Mouse (Mus musculus) intestine, embryonic 14.5 days (tissue): Measurements from ENCODE around the gene Flrt3. TPM values are rescaled to one million over a fixed set of nuclear protein-coding genes. Genes with fewer than 3 reads are reported as not detected.

ENCODE experiments used
- ATAC-seq: fragments of 200-750 bp; cut with Nextera tagmentation; replicated peaks from 2 replicates; pipeline ENCODE4 v1.8.0; 2017; ENCODE audit warnings: low read depth, moderate number of reproducible peaks, moderate TSS enrichment, moderate library complexity; ENCODE audit not compliant: low FRiP score, low TSS enrichment
- DNase-seq: peaks from one replicate; pipeline ENCODE4 v3.0.0-alpha.2; 2018; ENCODE audit warnings: low spot score
- H3K27ac ChIP-seq: fragments of 300-500 bp; sonication (generic); 2 replicates; pipeline ENCODE4 v1.5.1; 2014; ENCODE audit warnings: low read depth, mild to moderate bottlenecking, control low read depth
- H3K27me3 ChIP-seq: fragments of 300-500 bp; sonication (generic); replicated peaks from 2 replicates; pipeline ENCODE4 v1.6.1; 2014; ENCODE audit warnings: low read length, control low read depth; ENCODE audit not compliant: control insufficient read depth, insufficient read depth
- H3K36me3 ChIP-seq: fragments of 300-500 bp; sonication (generic); 2 replicates; pipeline ENCODE4 v1.6.1; 2014; ENCODE audit warnings: low read length, control low read depth; ENCODE audit not compliant: control insufficient read depth, insufficient read depth
- H3K4me1 ChIP-seq: fragments of 300-500 bp; sonication (generic); replicated peaks from 2 replicates; pipeline ENCODE4 v1.6.1; 2014; ENCODE audit warnings: low read length, control low read depth, mixed read lengths; ENCODE audit not compliant: control insufficient read depth, insufficient read depth
- H3K4me2 ChIP-seq: fragments of 300-500 bp; sonication (generic); 2 replicates; pipeline ENCODE4 v1.6.1; 2014; ENCODE audit warnings: low read length
- H3K4me3 ChIP-seq: fragments of 300-500 bp; sonication (generic); 2 replicates; pipeline ENCODE4 v1.5.1; 2014; ENCODE audit warnings: low read depth, low read length, control low read depth, mixed read lengths
- H3K9ac ChIP-seq: fragments of 300-500 bp; sonication (generic); 2 replicates; pipeline ENCODE4 v1.6.1; 2014; ENCODE audit warnings: mild to moderate bottlenecking, low read length
- H3K9me3 ChIP-seq: fragments of 300-500 bp; sonication (generic); 2 replicates; pipeline ENCODE4 v1.6.1; 2016; ENCODE audit warnings: low read length, control low read depth; ENCODE audit not compliant: control insufficient read depth
- WGBS: fragments of 180-500 bp; shearing (Covaris S2); extraction: QIAGEN DNeasy Blood & Tissue Kit; methylation state at CpG from one replicate; pipeline ENCODE4 v1.1.7; 2014; 5-methylcytosine and 5-hydroxymethylcytosine counted together
- polyA plus RNA-seq: library from polyadenylated mRNA; unstranded; fragments of >200 nt; fragmentation: Nextera tagmentation; extraction: Ambion mirVana; gene quantifications from 2 replicates; pipeline ENCODE4 v1.2.1, GENCODE M21; 2014

Gene Flrt3
- polyA plus RNA-seq, 1 experiment from 2014 or later, result 34.3 TPM

DNA sequence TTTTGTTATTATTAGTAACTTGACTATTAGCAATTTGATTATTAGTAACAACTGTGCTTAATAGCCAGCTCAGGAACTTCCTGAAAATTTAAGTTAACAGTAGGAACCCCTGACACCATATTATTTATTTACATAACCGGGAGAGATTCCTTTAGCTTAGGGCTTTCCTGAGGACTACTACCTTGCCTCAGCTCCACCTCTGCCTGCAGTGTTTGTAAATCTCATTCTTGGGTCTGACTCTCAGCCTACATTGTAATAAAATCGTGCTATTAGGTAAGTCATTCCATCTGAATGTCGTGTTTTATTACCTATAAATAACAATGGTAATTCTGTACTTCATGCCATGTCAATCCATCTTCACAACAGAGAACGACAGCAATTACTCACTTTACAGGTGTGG lies 21.2 kb upstream of the Flrt3 start:
- no peak overlapping the region for H3K9ac ChIP-seq
- no peaks in the 10 kb centered on the region for H3K27me3 ChIP-seq
- no peaks in the 10 kb centered on the region for H3K36me3 ChIP-seq
- no peak overlapping the region for H3K27ac ChIP-seq
- no peak overlapping the region for H3K4me2 ChIP-seq
- H3K4me1 ChIP-seq, result no peaks in the 10 kb centered on the region
- no peak for ATAC-seq
- WGBS, result 43% methylated on average over 4 of the region's 4 CpGs
- no peak for DNase-seq
- H3K9me3 ChIP-seq, result no peaks in the 10 kb centered on the region
- H3K4me3 ChIP-seq, result no peak overlapping the region

DNA sequence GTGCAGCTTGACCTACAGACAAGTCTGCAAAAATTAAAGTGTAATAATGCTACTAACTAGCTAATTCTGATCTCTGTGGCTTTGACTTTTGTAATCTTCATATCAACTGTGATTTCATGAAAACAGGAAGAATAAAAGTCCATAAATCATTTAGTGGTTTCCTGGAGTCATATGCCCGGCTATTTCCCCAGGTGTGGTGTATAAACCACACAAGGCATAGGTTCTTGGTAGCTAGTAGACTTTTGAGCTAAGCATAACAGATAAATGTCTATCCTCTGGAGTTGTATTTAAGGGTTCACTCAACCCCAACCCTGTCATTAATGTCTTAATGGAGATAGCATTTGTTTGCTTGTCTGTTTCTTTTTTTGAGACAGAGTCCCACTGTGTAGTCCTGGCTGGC lies 20.1 kb upstream of the Flrt3 start:
- Histone ChIP-seq H3K4me2 (no peak overlapping the region), H3K9me3 (no peaks in the 10 kb centered on the region), H3K9ac (no peak overlapping the region), H3K27me3 (no peaks in the 10 kb centered on the region), H3K27ac (no peak overlapping the region), H3K4me3 (no peak overlapping the region), H3K36me3 (no peaks in the 10 kb centered on the region), H3K4me1 (no peaks in the 10 kb centered on the region)
- 72% methylated on average over 1 of the region's 1 CpGs for WGBS
- ATAC-seq (no peak), DNase-seq (no peak)

DNA sequence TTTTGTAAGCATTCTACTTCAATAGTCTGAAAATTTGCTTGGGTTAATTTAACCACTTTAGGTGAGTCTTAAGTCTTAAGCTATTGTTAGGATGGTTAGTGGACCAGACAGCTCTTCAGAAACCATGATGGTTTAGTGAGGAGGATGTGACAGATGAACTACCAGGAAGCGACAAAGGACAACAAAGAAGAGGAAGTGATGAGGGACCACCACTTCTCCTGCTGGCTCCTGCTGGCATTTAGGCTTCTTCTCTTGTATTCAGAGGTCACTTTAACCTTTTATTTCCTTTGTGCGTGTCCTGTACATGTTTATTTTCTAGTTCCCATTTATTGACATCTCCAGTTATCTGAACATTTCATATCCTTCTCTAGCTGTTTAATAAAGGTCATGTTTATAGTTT lies 19.6 kb upstream of the Flrt3 start:
- Histone ChIP-seq H3K4me2 (no peak overlapping the region), H3K4me1 (no peaks in the 10 kb centered on the region), H3K27ac (no peak overlapping the region), H3K9ac (no peak overlapping the region), H3K4me3 (no peak overlapping the region), H3K27me3 (no peaks in the 10 kb centered on the region), H3K9me3 (no peaks in the 10 kb centered on the region), H3K36me3 (no peaks in the 10 kb centered on the region)
- 88% methylated on average over 2 of the region's 2 CpGs for WGBS
- ATAC-seq (no peak), DNase-seq (no peak)

DNA sequence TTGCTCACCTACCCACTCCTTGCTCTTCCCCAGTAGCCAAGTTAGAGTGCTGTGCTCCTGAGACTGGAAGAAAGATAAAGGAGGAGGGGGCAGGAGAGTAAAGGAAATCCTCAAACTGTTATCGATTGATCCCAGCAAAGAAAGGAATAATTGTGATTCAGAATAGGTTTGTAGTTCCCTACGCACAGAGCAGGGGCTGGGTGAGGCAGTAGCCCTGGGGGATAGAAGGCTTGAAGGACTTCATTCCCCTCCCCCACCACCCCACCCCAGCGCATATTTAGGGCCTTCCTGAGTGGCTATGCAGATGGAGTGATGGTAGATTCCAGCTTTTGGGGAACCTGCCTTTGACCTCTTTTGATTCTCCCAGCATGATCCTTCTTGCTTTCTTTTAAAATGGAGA lies 5.5 kb upstream of the Flrt3 start:
- Histone ChIP-seq H3K4me3 (no peak overlapping the region), H3K27me3 (no peaks in the 10 kb centered on the region), H3K4me2 (no peak overlapping the region), H3K9me3 (no peaks in the 10 kb centered on the region), H3K36me3 (no peaks in the 10 kb centered on the region), H3K9ac (no peak overlapping the region), H3K4me1 (no peaks in the 10 kb centered on the region), H3K27ac (no peak overlapping the region)
- 45% methylated on average over 3 of the region's 3 CpGs for WGBS
- no peak for ATAC-seq
- DNase-seq, result no peak

DNA sequence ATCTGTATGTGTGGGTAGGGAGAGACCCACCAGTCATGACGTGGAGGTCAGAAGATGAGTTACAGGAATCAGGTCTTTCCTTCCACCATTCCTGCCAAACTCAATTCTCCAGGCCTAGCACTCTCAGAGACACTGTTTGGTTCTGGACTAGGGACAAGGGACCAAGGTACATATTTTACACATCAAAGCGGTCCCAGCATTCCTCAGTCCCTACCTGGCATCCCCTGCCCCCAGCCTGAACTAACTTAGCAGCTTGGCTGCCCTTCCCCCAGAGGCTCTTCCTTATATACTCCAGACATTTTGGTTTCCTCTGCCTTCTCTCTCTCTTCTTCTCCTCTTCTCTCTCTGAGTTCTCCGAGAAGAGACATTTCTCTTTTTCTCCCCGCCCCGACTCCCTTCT lies 2.2 kb upstream of the Flrt3 start:
- no peak overlapping the region for H3K9ac ChIP-seq
- DNase-seq (no peak), ATAC-seq (no peak)
- H3K4me3 ChIP-seq, result no peak overlapping the region
- no peak overlapping the region for H3K27ac ChIP-seq
- 86% methylated on average over 5 of the region's 5 CpGs for WGBS
- no peaks in the 10 kb centered on the region for H3K36me3 ChIP-seq
- no peaks in the 10 kb centered on the region for H3K27me3 ChIP-seq
- H3K9me3 ChIP-seq, result no peaks in the 10 kb centered on the region
- H3K4me2 ChIP-seq, result no peak overlapping the region
- H3K4me1 ChIP-seq, result no peaks in the 10 kb centered on the region

DNA sequence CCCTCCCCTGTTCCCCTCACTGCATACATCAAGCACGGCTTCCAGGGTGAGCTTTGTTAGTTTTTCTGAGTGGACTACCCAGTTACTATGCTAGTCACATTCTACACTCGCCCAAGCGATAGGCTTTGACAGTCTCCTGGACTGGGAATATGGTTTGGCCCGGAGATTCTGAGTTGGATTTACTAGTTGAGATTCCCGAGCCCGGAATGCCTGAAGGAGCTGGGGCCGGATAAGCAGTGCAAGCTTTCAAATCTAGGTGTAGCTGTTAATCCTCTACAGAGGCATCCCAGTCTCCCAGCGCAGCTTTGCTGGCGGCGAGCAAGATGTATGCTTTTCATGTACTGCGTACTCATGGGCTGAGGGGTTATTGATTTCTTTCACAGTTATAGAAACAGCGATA lies 812 bp downstream of the Flrt3 start:
- WGBS, result under 1% methylated on average over 12 of the region's 12 CpGs
- Histone ChIP-seq H3K36me3 (no peaks in the 10 kb centered on the region), H3K9me3 (no peaks in the 10 kb centered on the region), H3K27me3 (no peaks in the 10 kb centered on the region), H3K4me1 (0 out of 2 replicates have a peak, but pooled peaks cover 7% of the 10 kb centered on the region), H3K4me3 (peak overlapping the region; percentile 77), H3K4me2 (peak overlapping the region; percentile 62), H3K27ac (peak overlapping the region; percentile 88), H3K9ac (peak overlapping the region; percentile 83)
- ATAC-seq, result peak; percentile 41; the same call in 1 of the 2 replicates
- DNase-seq, result peak; percentile 84

DNA sequence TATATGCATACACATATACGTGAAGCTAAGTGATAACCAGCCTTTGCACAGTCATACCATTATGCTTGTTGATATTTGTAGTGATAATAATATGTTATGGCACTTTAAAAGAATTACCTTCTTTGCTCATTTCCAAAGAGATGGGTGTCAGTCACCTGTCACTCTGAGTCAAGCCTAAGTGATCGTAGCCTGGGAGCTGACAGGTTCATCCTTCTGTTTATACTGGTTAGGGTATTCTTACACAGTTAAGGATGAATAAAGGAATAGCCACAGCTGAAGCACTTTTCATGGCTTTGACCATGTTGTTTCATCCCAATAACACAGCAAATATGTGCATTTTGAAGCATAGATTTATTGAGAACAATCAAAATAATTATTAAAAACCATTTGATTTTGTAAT lies 1.5 kb downstream of the Flrt3 start:
- peak overlapping the region; percentile 77 for H3K4me3 ChIP-seq
- no peak for DNase-seq
- no peak overlapping the region for H3K27ac ChIP-seq
- peaks cover 3% of the 10 kb centered on the region; the same call in 1 of the 2 replicates for H3K36me3 ChIP-seq
- 0 out of 2 replicates have a peak, but pooled peaks cover 7% of the 10 kb centered on the region for H3K4me1 ChIP-seq
- no peak for ATAC-seq
- 40% methylated on average over 2 of the region's 2 CpGs for WGBS
- peak overlapping the region; percentile 62 for H3K4me2 ChIP-seq
- H3K27me3 ChIP-seq, result no peaks in the 10 kb centered on the region
- H3K9me3 ChIP-seq, result no peaks in the 10 kb centered on the region
- H3K9ac ChIP-seq, result peak overlapping the region; percentile 16; the same call in 1 of the 2 replicates

DNA sequence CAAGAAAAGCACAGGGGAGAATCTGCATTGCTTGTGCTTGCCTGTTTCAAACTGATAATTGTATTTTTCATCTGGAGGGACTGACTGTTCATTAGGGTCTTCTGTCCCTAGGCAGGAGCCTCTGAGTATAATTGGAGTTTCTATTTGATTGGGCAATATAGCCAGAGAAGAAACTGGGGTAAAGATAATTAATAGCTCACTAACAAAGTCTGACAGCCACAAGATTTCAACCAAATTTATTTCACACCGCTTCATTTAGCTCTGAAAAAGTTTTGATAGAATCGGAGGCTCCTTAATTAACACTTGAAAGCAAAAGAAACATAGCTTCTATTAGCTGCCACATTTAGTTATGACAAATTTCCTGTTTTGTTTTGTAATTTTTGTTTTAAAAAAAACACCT lies 2.2 kb downstream of the Flrt3 start:
- Histone ChIP-seq H3K9ac (peak overlapping the region; percentile 44), H3K4me3 (peak overlapping the region; percentile 77), H3K27ac (no peak overlapping the region), H3K36me3 (peaks cover 3% of the 10 kb centered on the region; the same call in 1 of the 2 replicates), H3K9me3 (no peaks in the 10 kb centered on the region), H3K27me3 (no peaks in the 10 kb centered on the region), H3K4me1 (0 out of 2 replicates have a peak, but pooled peaks cover 7% of the 10 kb centered on the region), H3K4me2 (peak overlapping the region; percentile 62)
- WGBS, result 42% methylated on average over 2 of the region's 2 CpGs
- ATAC-seq, result no peak
- no peak for DNase-seq

DNA sequence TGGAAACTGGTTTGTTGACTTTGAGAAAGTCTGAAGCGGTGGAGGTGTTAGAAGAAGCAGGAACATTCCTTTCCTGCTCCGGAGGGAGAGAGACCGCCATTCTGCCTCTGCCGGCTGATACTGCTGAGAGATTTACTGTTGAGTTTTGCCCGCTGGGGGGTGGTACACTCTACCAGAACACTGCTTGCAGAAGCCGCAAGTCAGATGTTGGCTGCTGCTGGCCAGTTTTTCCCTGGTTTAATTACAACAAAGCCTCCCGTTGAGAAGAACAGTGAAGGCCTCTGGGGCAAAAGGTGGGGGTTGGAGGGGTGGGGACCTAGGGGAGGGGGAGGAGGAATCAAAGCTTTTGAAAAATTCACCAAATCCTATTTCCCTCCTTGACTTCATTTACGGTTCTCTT lies 3.0 kb downstream of the Flrt3 start:
- Histone ChIP-seq H3K4me3 (peak overlapping the region; percentile 77), H3K9ac (peak overlapping the region; percentile 44), H3K9me3 (no peaks in the 10 kb centered on the region), H3K4me2 (peak overlapping the region; percentile 62), H3K27me3 (no peaks in the 10 kb centered on the region), H3K36me3 (peaks cover 3% of the 10 kb centered on the region; the same call in 1 of the 2 replicates), H3K4me1 (0 out of 2 replicates have a peak, but pooled peaks cover 7% of the 10 kb centered on the region), H3K27ac (no peak overlapping the region)
- ATAC-seq (peak; percentile 48; the same call in 1 of the 2 replicates), DNase-seq (peak; percentile 81)
- 4% methylated on average over 8 of the region's 8 CpGs for WGBS
